Mouse (Mus musculus): ENCODE measurements around the gene Oxgr1. TPM values are rescaled to one million over a fixed set of nuclear protein-coding genes. Genes with fewer than 3 reads are reported as not detected.
"Not testable (repeated sequence)": the region's sequence is repeated elsewhere in the genome, so short reads cannot be mapped to it uniquely, and the experiment has no call there.

Gene Oxgr1
- polyA plus RNA-seq, 2 experiments = 0.08 TPM

- TF ChIP-seq POLR2A (IDR thresholded peaks at IDR 0.05; ENCODE audit: borderline replicate concordance, extremely low read depth, insufficient read depth, insufficient read length) = no peak
- Histone ChIP-seq H3K36me3 (ENCODE audit: control insufficient read depth, insufficient read depth, low read length) (no peaks in the 10 kb centered on the region), H3K4me1 (ENCODE audit: control insufficient read depth, insufficient read depth, low read length) (no peaks in the 10 kb centered on the region), H3K27ac (replicated peaks; ENCODE audit: low read depth, low read length) (no peak overlapping the region), H3K4me3 (replicated peaks; ENCODE audit: low read length) (no peak overlapping the region), H3K9ac (ENCODE audit: low read depth, low read length, severe bottlenecking) (no peak overlapping the region), H3K4me2 (replicated peaks; ENCODE audit: low read depth, low read length, severe bottlenecking) (no peak overlapping the region), H3K9me3 (ENCODE audit: control insufficient read depth, low read length) (no peaks in the 10 kb centered on the region), H3K27me3 (ENCODE audit: control insufficient read depth, insufficient read depth, low read length) (no peaks in the 10 kb centered on the region)
- DNase-seq (ENCODE audit: low spot score) (no peak), ATAC-seq (ENCODE audit: low FRiP score, low read depth) (no peak)
- WGBS = 84% methylated on average over 10 of the region's 10 CpGs
These were observed 52.6 kb downstream of the Oxgr1 start for GRCm38 (mm10) chr14:119989651-119990050.

- 71% methylated on average over 7 of the region's 7 CpGs for WGBS
These were observed 53.1 kb downstream of the Oxgr1 start for GRCm38 (mm10) chr14:119988937-119989645.

GRCm38 (mm10) chr14:119987257-119987656, 55.0 kb downstream of the Oxgr1 start:
- no peaks in the 10 kb centered on the region for H3K4me1 ChIP-seq (ENCODE audit: control insufficient read depth, insufficient read depth, low read length)
- H3K36me3 ChIP-seq (ENCODE audit: control insufficient read depth, insufficient read depth, low read length) = no peaks in the 10 kb centered on the region
- WGBS = 86% methylated on average over 1 of the region's 1 CpGs
- ATAC-seq (ENCODE audit: low FRiP score, low read depth) (no peak), DNase-seq (ENCODE audit: low spot score) (no peak)
- no peaks in the 10 kb centered on the region for H3K27me3 ChIP-seq (ENCODE audit: control insufficient read depth, insufficient read depth, low read length)
- H3K4me2 ChIP-seq (replicated peaks; ENCODE audit: low read depth, low read length, severe bottlenecking) = no peak overlapping the region
- no peaks in the 10 kb centered on the region for H3K9me3 ChIP-seq (ENCODE audit: control insufficient read depth, low read length)
- H3K4me3 ChIP-seq (replicated peaks; ENCODE audit: low read length) = no peak overlapping the region
- no peak overlapping the region for H3K9ac ChIP-seq (ENCODE audit: low read depth, low read length, severe bottlenecking)
- no peak for TF ChIP-seq POLR2A (IDR thresholded peaks at IDR 0.05; ENCODE audit: borderline replicate concordance, extremely low read depth, insufficient read depth, insufficient read length)
- no peak overlapping the region for H3K27ac ChIP-seq (replicated peaks; ENCODE audit: low read depth, low read length)

More at GRCm38 (mm10) chr14:119988937-119989645, 53.1 kb downstream of the Oxgr1 start:
- H3K36me3 ChIP-seq (ENCODE audit: control insufficient read depth, insufficient read depth, low read length) = no peaks in the 10 kb centered on the region
- no peaks in the 10 kb centered on the region for H3K9me3 ChIP-seq (ENCODE audit: control insufficient read depth, low read length)
- H3K4me3 ChIP-seq (replicated peaks; ENCODE audit: low read length) = no peak overlapping the region
- H3K27me3 ChIP-seq (ENCODE audit: control insufficient read depth, insufficient read depth, low read length) = no peaks in the 10 kb centered on the region
- H3K27ac ChIP-seq (replicated peaks; ENCODE audit: low read depth, low read length) = no peak overlapping the region
- no peak for ATAC-seq (ENCODE audit: low FRiP score, low read depth)
- TF ChIP-seq POLR2A (IDR thresholded peaks at IDR 0.05; ENCODE audit: borderline replicate concordance, extremely low read depth, insufficient read depth, insufficient read length) = no peak
- H3K9ac ChIP-seq (ENCODE audit: low read depth, low read length, severe bottlenecking) = no peak overlapping the region
- no peaks in the 10 kb centered on the region for H3K4me1 ChIP-seq (ENCODE audit: control insufficient read depth, insufficient read depth, low read length)
- no peak for DNase-seq (ENCODE audit: low spot score)
- H3K4me2 ChIP-seq (replicated peaks; ENCODE audit: low read depth, low read length, severe bottlenecking) = no peak overlapping the region

DNA sequence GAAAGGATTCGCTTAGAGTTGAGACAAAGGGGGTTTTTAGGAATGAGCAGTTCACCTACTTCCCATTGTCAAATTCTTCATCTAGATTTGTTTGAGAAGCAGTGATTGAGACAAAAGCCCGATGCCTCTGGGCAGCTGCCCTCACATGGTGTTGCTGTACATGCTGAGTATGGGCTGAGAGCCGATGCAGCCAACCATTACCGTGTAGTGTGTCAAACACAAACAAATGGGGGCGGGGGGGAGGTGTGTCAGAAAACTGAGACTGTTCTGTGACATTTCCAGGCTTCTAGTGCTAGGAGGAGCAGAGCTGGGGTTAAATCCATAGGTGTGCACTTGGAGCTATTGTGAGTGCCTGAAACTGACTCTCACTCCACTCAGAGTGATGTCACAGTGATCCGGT, 55.5 kb downstream of the Oxgr1 start:
- TF ChIP-seq POLR2A (IDR thresholded peaks at IDR 0.05; ENCODE audit: borderline replicate concordance, extremely low read depth, insufficient read depth, insufficient read length) = no peak
- Histone ChIP-seq H3K36me3 (ENCODE audit: control insufficient read depth, insufficient read depth, low read length) (no peaks in the 10 kb centered on the region), H3K27ac (replicated peaks; ENCODE audit: low read depth, low read length) (no peak overlapping the region), H3K9ac (ENCODE audit: low read depth, low read length, severe bottlenecking) (no peak overlapping the region), H3K4me3 (replicated peaks; ENCODE audit: low read length) (no peak overlapping the region), H3K4me2 (replicated peaks; ENCODE audit: low read depth, low read length, severe bottlenecking) (no peak overlapping the region), H3K4me1 (ENCODE audit: control insufficient read depth, insufficient read depth, low read length) (no peaks in the 10 kb centered on the region), H3K27me3 (ENCODE audit: control insufficient read depth, insufficient read depth, low read length) (no peaks in the 10 kb centered on the region), H3K9me3 (ENCODE audit: control insufficient read depth, low read length) (no peaks in the 10 kb centered on the region)
- 87% methylated on average over 6 of the region's 6 CpGs for WGBS
- no peak for ATAC-seq (ENCODE audit: low FRiP score, low read depth)
- no peak for DNase-seq (ENCODE audit: low spot score)

DNA sequence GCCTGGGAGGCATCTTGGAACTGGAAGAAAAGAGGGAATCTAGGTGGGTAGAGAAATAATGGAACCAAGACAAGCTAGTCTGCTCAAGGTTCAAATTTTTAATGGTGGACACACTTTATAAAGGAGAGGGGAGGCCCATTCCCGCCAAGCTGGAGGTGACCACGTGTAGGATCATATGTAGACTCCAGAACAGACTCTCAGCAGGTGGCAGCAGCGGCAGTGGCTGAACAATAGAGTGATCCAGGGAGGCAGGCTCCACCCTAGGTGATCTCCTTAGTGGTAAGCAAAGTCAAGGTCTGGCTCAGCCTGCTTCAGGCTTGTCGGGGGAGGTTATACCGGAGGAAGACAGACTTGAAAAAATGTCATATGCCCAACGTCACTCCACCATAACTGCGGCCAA, 55.9 kb downstream of the Oxgr1 start:
- not testable (repeated sequence) for H3K27ac ChIP-seq (replicated peaks; ENCODE audit: low read depth, low read length); H3K36me3 ChIP-seq (ENCODE audit: control insufficient read depth, insufficient read depth, low read length); ATAC-seq (ENCODE audit: low FRiP score, low read depth); H3K9ac ChIP-seq (ENCODE audit: low read depth, low read length, severe bottlenecking); DNase-seq (ENCODE audit: low spot score); H3K4me1 ChIP-seq (ENCODE audit: control insufficient read depth, insufficient read depth, low read length); H3K9me3 ChIP-seq (ENCODE audit: control insufficient read depth, low read length); H3K27me3 ChIP-seq (ENCODE audit: control insufficient read depth, insufficient read depth, low read length); H3K4me2 ChIP-seq (replicated peaks; ENCODE audit: low read depth, low read length, severe bottlenecking); H3K4me3 ChIP-seq (replicated peaks; ENCODE audit: low read length)
- 84% methylated on average over 7 of the region's 7 CpGs for WGBS
